Mouse (Mus musculus) limb, embryonic 13.5 days (tissue): ENCODE results near the gene Map4k1. TPM values are rescaled to one million over a fixed set of nuclear protein-coding genes. Genes with fewer than 3 reads are reported as not detected.
A peak's percentile ranks its signal among the peaks of the same experiment; 100 is the strongest.

Experiments
- ATAC-seq: fragments of 200-750 bp; cut with Nextera tagmentation; 2 replicates; pipeline ENCODE4 v1.8.0; 2017; ENCODE audit warnings: low read depth, moderate number of reproducible peaks, moderate TSS enrichment; ENCODE audit not compliant: low FRiP score
- H3K27ac ChIP-seq: fragments of 300-500 bp; sonication (generic); 2 replicates; pipeline ENCODE4 v1.5.1; 2015; ENCODE audit warnings: inconsistent platforms, mild to moderate bottlenecking, moderate library complexity
- H3K27me3 ChIP-seq: fragments of 300-500 bp; sonication (generic); 2 replicates; pipeline ENCODE4 v1.6.1; 2015; ENCODE audit warnings: mild to moderate bottlenecking, inconsistent platforms
- H3K36me3 ChIP-seq: fragments of 300-500 bp; sonication (generic); 2 replicates; pipeline ENCODE4 v1.6.1; 2015; ENCODE audit warnings: inconsistent platforms, mild to moderate bottlenecking, moderate library complexity
- H3K4me1 ChIP-seq: fragments of 300-500 bp; sonication (generic); 2 replicates; pipeline ENCODE4 v1.6.1; 2015; ENCODE audit warnings: inconsistent platforms
- H3K4me2 ChIP-seq: fragments of 300-500 bp; sonication (generic); replicated peaks from 2 replicates; pipeline ENCODE4 v1.6.1; 2015; ENCODE audit warnings: inconsistent platforms, mild to moderate bottlenecking, moderate library complexity
- H3K4me3 ChIP-seq: fragments of 300-500 bp; sonication (generic); 2 replicates; pipeline ENCODE4 v1.5.1; 2015; ENCODE audit warnings: moderate library complexity, mild to moderate bottlenecking, inconsistent platforms
- H3K9ac ChIP-seq: fragments of 300-500 bp; sonication (generic); 2 replicates; pipeline ENCODE4 v1.6.1; 2015; ENCODE audit warnings: mild to moderate bottlenecking, inconsistent platforms
- H3K9me3 ChIP-seq: fragments of 300-500 bp; sonication (generic); 2 replicates; pipeline ENCODE4 v1.6.1; 2016; ENCODE audit warnings: inconsistent platforms
- WGBS: fragments of 180-500 bp; shearing (Covaris S2); methylation state at CpG from one replicate; pipeline ENCODE4 v1.1.7; 2015; 5-methylcytosine and 5-hydroxymethylcytosine counted together
- polyA plus RNA-seq: library from polyadenylated mRNA; unstranded; fragments of >200 nt; fragmentation: Nextera tagmentation; extraction: Ambion mirVana; gene quantifications from 2 replicates; pipeline ENCODE4 v1.2.1, GENCODE M21; 2015

Gene Map4k1
- 9.5 and 10.0 TPM in 2 replicates for polyA plus RNA-seq

DNA sequence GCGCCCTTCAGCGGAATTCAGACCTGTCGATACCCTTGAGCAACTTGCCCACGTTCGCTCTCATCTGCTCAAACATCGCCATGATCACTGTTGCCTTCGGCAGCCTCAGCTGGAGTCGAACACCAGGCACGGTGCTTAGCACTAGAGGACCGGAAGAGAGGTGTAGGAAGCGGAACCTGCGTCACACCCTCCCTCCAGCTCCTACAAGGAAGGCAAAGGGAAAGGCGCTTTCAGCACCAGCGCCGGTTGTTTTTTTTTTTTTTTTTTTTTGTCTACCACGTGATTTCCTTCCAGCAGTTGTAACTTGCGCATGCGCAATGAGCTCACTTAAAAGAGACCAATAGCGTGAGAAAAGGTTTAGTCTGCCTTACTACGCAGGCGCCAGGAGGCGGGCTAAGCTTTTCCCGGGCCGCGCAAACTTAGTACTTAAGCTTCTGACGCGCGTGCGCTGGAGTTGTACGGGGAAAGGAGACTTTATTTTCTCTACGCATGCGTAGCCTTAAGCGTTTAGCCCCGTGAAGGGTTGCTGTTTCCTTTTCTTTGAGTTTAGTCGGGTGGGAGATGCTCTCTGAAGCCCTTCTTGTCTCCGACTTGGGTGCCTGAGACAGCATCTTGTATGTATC is at the start of gene Map4k1, which contains the start of gene Eif3k:
Gene Map4k1, plus strand, starts transcription at position 400 of the 623 bp plus-strand sequence.
Gene Eif3k, minus strand, starts transcription at position 214 of the 623 bp plus-strand sequence.
- H3K4me1 ChIP-seq, result peaks cover 20% of the 10 kb centered on the region
- H3K4me2 ChIP-seq, result peak within 1 kb of the TSS; percentile 97
- H3K36me3 ChIP-seq, result peaks cover 30% of the 10 kb centered on the region
- no peaks in the 10 kb centered on the region for H3K9me3 ChIP-seq
- H3K4me3 ChIP-seq, result peak within 1 kb of the TSS; percentile 86
- peak within 1 kb of the TSS; percentile 89 for H3K9ac ChIP-seq
- H3K27ac ChIP-seq, result peak within 1 kb of the TSS; percentile 84
- WGBS, result under 1% methylated on average over 36 of the region's 36 CpGs
- peak; percentile 97 for ATAC-seq
- H3K27me3 ChIP-seq, result no peaks in the 10 kb centered on the region

DNA sequence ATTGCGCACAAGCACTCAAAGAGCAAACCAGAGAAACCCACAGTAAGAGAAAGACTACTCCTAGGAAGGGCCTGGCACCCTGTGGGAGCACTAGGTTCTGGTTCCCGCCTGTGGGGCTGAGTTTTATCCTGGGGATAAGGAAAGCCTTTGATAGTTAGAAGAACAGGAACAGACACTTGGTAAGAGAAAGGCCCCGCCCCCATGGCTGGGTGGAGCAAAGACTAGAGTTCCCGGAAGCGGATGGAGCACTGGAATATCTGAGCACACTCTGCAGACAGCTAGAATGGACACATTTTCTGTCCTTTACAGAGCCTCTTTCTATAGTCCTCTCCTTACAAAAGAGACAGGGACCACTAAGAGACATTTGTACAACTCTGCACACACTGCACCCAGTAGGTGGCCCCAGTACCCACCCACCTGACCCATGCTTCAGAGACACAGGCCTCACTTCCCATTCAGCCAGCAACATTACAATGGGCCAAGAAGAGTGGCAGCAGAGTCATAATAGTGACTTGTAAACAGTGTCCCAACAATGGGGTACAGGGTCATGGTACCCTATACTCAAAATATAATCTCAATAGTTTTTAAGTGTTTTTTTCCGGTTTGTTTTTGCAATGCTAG is 49.3 kb upstream of the Map4k1 start:
- no peak overlapping the region for H3K4me3 ChIP-seq
- no peak overlapping the region for H3K4me2 ChIP-seq
- H3K36me3 ChIP-seq, result peaks cover 21% of the 10 kb centered on the region
- no peaks in the 10 kb centered on the region for H3K27me3 ChIP-seq
- ATAC-seq, result no peak
- WGBS, result 72% methylated on average over 6 of the region's 6 CpGs
- peak overlapping the region; percentile 80; the same call in 1 of the 2 replicates for H3K27ac ChIP-seq
- H3K4me1 ChIP-seq, result peaks cover 64% of the 10 kb centered on the region
- H3K9ac ChIP-seq, result no peak overlapping the region
- no peaks in the 10 kb centered on the region for H3K9me3 ChIP-seq

DNA sequence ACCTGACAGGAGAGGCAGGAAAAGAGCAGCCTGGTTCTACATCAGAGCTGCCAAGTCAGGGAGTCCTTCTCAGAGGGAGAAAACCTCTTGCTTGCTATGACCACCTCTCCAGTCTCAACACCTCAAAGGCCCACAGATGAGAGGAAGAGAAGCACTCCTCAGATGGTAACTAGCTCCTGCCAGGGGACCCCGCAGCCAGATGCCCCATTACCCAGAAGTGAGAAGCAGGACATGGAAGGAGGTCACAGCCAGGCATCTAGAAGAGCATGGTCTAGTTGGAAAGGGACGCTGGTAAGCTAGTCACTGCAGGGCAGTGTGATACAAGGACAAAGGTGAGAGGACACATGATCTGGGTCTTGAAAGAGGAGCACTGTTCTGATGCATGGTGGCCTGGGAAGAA is 48.0 kb upstream of the Map4k1 start:
- H3K4me1 ChIP-seq, result peaks cover 68% of the 10 kb centered on the region
- H3K4me3 ChIP-seq, result no peak overlapping the region
- H3K9me3 ChIP-seq, result no peaks in the 10 kb centered on the region
- 94% methylated on average over 2 of the region's 2 CpGs for WGBS
- H3K9ac ChIP-seq, result no peak overlapping the region
- ATAC-seq, result no peak
- H3K27me3 ChIP-seq, result no peaks in the 10 kb centered on the region
- H3K4me2 ChIP-seq, result no peak overlapping the region
- peaks cover 21% of the 10 kb centered on the region for H3K36me3 ChIP-seq
- peak overlapping the region; percentile 22; the same call in 1 of the 2 replicates for H3K27ac ChIP-seq

DNA sequence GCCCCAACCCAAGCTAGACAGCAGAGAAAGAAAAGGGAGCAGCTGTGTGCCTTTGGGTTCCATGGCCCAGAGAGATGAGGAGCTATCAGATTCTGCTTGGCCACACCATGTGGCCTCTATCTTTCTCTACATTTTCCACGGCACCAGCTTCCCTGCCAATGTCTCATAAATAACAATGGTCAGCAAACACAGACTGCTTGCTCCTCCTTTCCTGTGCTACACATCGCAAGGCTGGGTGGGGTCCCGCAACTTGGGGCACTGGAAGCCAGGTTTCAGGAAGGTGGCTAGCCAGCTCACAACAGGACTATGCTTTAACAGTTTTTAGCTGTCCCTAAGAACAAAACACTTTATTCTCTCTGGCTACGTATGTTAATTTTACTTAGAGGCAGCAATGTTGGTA is 45.1 kb upstream of the Map4k1 start:
- Histone ChIP-seq H3K4me3 (no peak overlapping the region), H3K9ac (peak overlapping the region; percentile 19; the same call in 1 of the 2 replicates), H3K36me3 (peaks cover 26% of the 10 kb centered on the region), H3K27me3 (no peaks in the 10 kb centered on the region), H3K27ac (peak overlapping the region; percentile 44), H3K4me2 (no peak overlapping the region), H3K4me1 (peaks cover 67% of the 10 kb centered on the region), H3K9me3 (no peaks in the 10 kb centered on the region)
- 60% methylated on average over 4 of the region's 4 CpGs for whole genome bisulfite sequencing
- no peak for ATAC-seq

DNA sequence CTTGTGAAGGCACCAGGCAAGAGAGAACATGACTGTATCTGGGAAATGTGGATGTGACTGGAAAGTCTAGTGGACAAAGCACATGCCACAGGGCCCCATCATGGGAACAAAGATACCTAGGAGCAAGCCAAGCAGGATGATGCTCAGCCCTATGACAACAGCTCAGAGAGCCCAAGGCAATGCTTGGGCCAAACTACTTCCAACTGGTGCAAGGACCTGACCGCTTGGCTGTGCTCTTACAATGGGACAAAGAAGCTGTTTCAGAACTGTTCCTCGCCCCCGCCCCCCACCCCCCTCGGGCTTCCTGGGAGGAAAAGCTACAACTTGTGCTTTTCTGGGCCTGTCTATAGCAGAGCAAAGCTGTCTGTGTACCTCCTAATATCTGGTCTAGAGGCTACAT is 43.2 kb upstream of the Map4k1 start:
- H3K4me3 ChIP-seq, result no peak overlapping the region
- H3K27ac ChIP-seq, result 0 out of 2 replicates have a peak overlapping the region, but pooled peaks have one; percentile 66
- H3K27me3 ChIP-seq, result no peaks in the 10 kb centered on the region
- no peaks in the 10 kb centered on the region for H3K9me3 ChIP-seq
- H3K4me1 ChIP-seq, result peaks cover 70% of the 10 kb centered on the region
- H3K4me2 ChIP-seq, result no peak overlapping the region
- no peak for ATAC-seq
- peaks cover 34% of the 10 kb centered on the region for H3K36me3 ChIP-seq
- no peak overlapping the region for H3K9ac ChIP-seq
- 74% methylated on average over 4 of the region's 4 CpGs for WGBS

DNA sequence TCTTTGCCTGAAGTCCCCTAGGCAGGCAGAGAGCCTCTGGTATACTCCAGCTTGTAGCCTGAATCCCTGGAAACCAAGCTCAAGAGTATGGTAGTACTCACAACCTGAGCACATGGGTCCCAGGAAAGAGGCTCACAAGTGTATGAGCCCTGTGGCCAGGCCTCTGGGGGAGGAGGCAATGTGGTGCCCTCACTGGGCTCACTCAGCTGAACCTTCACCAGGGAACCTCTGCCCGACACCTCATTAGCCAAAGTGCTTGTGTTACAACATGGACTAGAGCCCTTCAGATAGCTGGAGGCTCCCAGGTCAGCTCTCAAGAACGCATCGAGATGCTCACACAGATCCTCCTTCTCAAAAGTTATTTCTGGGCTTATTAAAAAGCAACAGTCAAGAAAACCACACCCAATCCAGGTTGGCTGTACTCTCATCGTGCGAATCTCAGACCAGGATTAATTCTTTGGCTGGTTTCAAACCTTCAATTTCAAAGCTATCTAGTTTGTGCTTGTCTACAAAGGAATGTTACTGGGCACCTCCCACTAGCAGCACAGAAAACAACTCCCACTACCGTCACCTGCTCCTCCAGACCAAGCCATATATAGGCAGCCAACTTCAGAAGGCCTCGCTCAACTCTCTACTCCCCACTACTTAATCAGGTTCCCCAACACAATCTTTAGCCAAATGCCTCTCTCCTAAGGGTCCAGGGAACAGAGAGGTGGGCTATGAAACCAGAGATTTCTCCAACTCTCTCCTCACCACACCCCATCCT is 42.2 kb upstream of the Map4k1 start:
- H3K36me3 ChIP-seq, result peaks cover 28% of the 10 kb centered on the region
- H3K9ac ChIP-seq, result no peak overlapping the region
- no peak for ATAC-seq
- 82% methylated on average over 7 of the region's 7 CpGs for WGBS
- no peak overlapping the region for H3K4me3 ChIP-seq
- peak overlapping the region; percentile 66; the same call in 1 of the 2 replicates for H3K27ac ChIP-seq
- H3K4me1 ChIP-seq, result peaks cover 79% of the 10 kb centered on the region
- H3K9me3 ChIP-seq, result no peaks in the 10 kb centered on the region
- no peaks in the 10 kb centered on the region for H3K27me3 ChIP-seq
- H3K4me2 ChIP-seq, result no peak overlapping the region

DNA sequence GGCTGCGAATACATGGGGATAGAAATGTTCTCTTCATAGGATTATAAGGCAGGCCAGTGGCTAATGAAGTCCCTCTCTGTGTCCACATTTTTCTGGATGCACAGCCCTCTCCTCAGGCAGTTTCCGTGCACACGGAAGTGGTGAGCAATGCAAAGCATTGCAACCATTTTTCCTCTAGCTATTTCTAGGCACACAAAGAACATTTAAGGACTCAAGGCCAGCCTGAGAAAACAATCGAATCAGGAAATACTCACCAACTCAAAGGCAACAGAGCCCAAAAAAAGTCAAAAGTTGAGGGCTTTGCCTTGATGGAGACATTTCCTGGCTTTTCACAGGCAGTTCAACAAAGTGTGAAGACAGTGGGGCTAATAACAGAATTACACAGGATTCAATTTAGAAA is 40.7 kb upstream of the Map4k1 start:
- peaks cover 19% of the 10 kb centered on the region; the same call in 1 of the 2 replicates for H3K36me3 ChIP-seq
- no peak overlapping the region for H3K9ac ChIP-seq
- H3K4me3 ChIP-seq, result no peak overlapping the region
- H3K9me3 ChIP-seq, result no peaks in the 10 kb centered on the region
- ATAC-seq, result no peak
- no peaks in the 10 kb centered on the region for H3K27me3 ChIP-seq
- 78% methylated on average over 4 of the region's 4 CpGs for WGBS
- H3K4me1 ChIP-seq, result peaks cover 89% of the 10 kb centered on the region
- H3K27ac ChIP-seq, result peak overlapping the region; percentile 66; the same call in 1 of the 2 replicates
- H3K4me2 ChIP-seq, result no peak overlapping the region

DNA sequence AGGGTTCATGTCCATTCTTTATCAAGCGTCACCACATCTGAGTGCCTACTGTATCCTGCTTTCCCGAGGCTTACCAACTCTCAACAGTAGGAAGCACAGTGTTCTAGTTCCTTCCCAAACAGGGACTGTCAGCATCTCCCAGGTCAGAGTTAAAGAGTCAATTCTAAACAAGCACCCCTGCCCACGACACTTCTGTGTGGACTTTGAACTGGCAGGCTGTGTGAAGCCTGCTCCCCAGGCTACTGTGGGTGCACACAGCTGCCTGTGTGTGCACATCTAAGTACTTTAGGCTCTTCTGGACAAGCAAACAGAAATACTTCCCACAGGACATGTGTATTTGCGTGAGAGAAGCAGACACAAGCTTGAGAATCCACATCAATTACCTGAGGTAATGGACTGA is 40.3 kb upstream of the Map4k1 start:
- Histone ChIP-seq H3K4me1 (peaks cover 89% of the 10 kb centered on the region), H3K9ac (no peak overlapping the region), H3K9me3 (no peaks in the 10 kb centered on the region), H3K27me3 (no peaks in the 10 kb centered on the region), H3K4me2 (no peak overlapping the region), H3K27ac (peak overlapping the region; percentile 66), H3K36me3 (peaks cover 19% of the 10 kb centered on the region; the same call in 1 of the 2 replicates), H3K4me3 (no peak overlapping the region)
- ATAC-seq, result no peak
- WGBS, result 72% methylated on average over 4 of the region's 4 CpGs

DNA sequence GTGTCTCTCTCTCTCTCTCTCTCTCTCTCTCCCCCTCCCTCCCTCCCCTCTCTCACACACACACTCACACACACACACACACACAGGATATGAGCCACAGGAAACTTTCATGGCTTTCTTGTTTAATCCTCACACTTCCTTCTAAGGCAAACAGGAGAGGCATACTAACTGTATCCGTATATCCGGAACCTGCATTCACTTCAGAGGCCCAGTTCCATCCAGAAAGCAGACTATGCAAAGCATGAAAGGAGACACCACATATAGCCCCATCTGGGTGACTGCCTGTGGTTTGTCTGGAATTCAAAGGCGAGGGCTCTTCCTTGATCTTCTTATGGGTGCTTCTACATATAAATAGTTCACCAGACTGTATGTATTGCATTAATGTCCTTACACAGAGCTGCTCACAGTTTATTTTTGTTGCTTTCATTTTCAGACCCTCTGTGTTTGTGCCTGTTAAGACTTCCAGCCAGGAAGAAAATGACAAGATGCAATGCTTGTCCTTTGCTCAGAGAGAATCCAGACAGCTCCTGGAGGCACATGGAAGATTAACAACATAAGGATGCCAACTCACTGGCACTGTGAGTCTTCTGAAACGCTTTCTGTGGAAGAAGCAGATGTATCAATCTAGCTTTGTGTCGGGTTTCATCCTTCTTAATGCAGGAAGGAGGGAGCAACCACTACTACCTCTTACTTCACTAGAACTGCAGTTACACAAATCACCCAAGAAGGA is 38.2 kb upstream of the Map4k1 start:
- Histone ChIP-seq H3K27me3 (no peaks in the 10 kb centered on the region), H3K4me2 (no peak overlapping the region), H3K9ac (no peak overlapping the region), H3K36me3 (peaks cover 23% of the 10 kb centered on the region; the same call in 1 of the 2 replicates), H3K4me1 (peaks cover 92% of the 10 kb centered on the region), H3K27ac (peak overlapping the region; percentile 66; the same call in 1 of the 2 replicates), H3K9me3 (no peaks in the 10 kb centered on the region), H3K4me3 (no peak overlapping the region)
- 57% methylated on average over 5 of the region's 5 CpGs for WGBS
- no peak for ATAC-seq

DNA sequence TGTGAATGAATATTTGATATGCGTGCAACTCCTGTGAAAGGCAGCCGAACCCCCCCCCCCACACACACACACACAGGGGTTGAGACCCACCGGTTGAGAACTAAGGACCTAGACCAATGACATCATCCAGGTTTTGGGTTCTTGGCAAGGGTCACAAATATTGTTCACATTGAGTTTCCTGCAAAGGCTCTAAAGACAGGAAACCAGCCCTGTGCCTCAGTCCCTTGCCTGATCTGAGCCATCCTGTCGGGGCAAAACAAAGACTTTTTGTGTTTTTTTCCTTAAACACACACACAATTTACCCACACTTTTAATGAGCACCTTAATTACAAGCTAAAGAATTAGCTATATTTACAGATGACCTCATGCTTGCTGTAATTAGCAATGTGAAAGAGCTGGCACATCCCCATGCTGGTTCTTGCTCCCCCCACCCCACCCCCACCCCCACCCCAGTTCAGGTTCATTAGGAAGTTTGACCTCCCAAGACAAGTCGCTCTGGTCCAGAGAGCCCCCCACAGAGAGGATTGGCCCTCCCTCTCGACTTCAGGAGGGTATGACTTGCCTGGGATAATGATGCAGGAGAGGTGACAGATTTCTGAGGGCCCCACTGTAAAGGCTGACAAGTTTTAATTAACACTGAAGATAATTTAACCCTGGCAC is 37.0 kb upstream of the Map4k1 start:
- H3K4me3 ChIP-seq, result no peak overlapping the region

More for the DNA sequence above, 37.0 kb upstream of the Map4k1 start:
- Histone ChIP-seq H3K4me1 (peaks cover 93% of the 10 kb centered on the region), H3K36me3 (peaks cover 23% of the 10 kb centered on the region; the same call in 1 of the 2 replicates), H3K9ac (peak overlapping the region; percentile 54; the same call in 1 of the 2 replicates), H3K27me3 (no peaks in the 10 kb centered on the region), H3K27ac (peak overlapping the region; percentile 94), H3K9me3 (no peaks in the 10 kb centered on the region), H3K4me2 (peak overlapping the region; percentile 50)
- ATAC-seq, result peak; percentile 6; the same call in 1 of the 2 replicates
- WGBS, result 29% methylated on average over 6 of the region's 6 CpGs
